Mouse (Mus musculus): ENCODE data around the gene Fgfr2. TPM values are rescaled to one million over a fixed set of nuclear protein-coding genes. Genes with fewer than 3 reads are reported as not detected.
A peak's percentile ranks its signal among the peaks of the same experiment; 100 is the strongest.

The Fgfr2 gene
- polyA plus RNA-seq, 1 experiment from 2014 or later = 17.2 TPM

GRCm38 (mm10) chr7:132249563-132250119, 873.5 kb downstream of the Fgfr2 start:
- 58% methylated on average over 10 of the region's 10 CpGs for WGBS
- H3K4me3 ChIP-seq = no peak overlapping the region
- no peaks in the 10 kb centered on the region for H3K4me1 ChIP-seq (replicated peaks)
- H3K36me3 ChIP-seq = no peaks in the 10 kb centered on the region
- H3K27ac ChIP-seq = no peak overlapping the region
- no peaks in the 10 kb centered on the region for H3K27me3 ChIP-seq
- no peaks in the 10 kb centered on the region for H3K9me3 ChIP-seq (replicated peaks)
- no peak overlapping the region for H3K9ac ChIP-seq
- no peak for ATAC-seq (replicated peaks; ENCODE audit: insufficient number of reproducible peaks, insufficient read depth, low FRiP score, low read depth)
- no peak overlapping the region for H3K4me2 ChIP-seq

GRCm38 (mm10) chr7:132247567-132247966, 875.6 kb downstream of the Fgfr2 start:
- Histone ChIP-seq H3K9me3 (replicated peaks) (no peaks in the 10 kb centered on the region), H3K36me3 (no peaks in the 10 kb centered on the region), H3K27ac (no peak overlapping the region), H3K4me3 (no peak overlapping the region), H3K9ac (no peak overlapping the region), H3K27me3 (no peaks in the 10 kb centered on the region), H3K4me2 (no peak overlapping the region), H3K4me1 (replicated peaks) (no peaks in the 10 kb centered on the region)
- no peak for ATAC-seq (replicated peaks; ENCODE audit: insufficient number of reproducible peaks, insufficient read depth, low FRiP score, low read depth)
- WGBS = 38% methylated on average over 11 of the region's 11 CpGs

DNA sequence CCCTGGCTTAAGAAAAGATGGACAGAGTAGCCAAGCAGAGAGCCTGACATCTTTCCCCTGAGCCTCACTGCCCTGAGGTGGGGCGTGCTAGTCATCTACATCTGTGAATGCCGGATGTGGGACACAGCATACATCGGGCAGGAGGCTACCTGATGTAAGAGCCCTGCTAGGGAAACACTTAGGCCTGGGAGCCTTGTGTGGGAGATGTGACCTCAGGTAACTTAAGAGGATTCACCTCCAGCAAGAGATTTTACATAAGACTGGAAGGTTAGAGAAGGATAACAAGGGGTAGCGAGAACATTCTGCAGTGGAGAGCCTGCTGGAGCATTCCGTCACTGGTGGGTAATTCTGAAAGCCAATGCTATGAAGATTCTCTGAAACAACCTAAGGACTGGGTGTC, 876.1 kb downstream of the Fgfr2 start:
- Histone ChIP-seq H3K4me1 (replicated peaks) (no peaks in the 10 kb centered on the region), H3K36me3 (no peaks in the 10 kb centered on the region), H3K4me2 (no peak overlapping the region), H3K4me3 (no peak overlapping the region), H3K9ac (no peak overlapping the region), H3K27ac (no peak overlapping the region), H3K9me3 (replicated peaks) (no peaks in the 10 kb centered on the region), H3K27me3 (no peaks in the 10 kb centered on the region)
- WGBS = 86% methylated on average over 5 of the region's 5 CpGs
- ATAC-seq (replicated peaks; ENCODE audit: insufficient number of reproducible peaks, insufficient read depth, low FRiP score, low read depth) = no peak

GRCm38 (mm10) chr7:132245730-132246129, 877.4 kb downstream of the Fgfr2 start:
- H3K27ac ChIP-seq = no peak overlapping the region
- WGBS = 76% methylated on average over 6 of the region's 6 CpGs

GRCm38 (mm10) chr7:132244637-132245036, 878.5 kb downstream of the Fgfr2 start:
- H3K9ac ChIP-seq = no peak overlapping the region
- ATAC-seq (replicated peaks; ENCODE audit: insufficient number of reproducible peaks, insufficient read depth, low FRiP score, low read depth) = no peak
- no peak overlapping the region for H3K27ac ChIP-seq
- H3K4me3 ChIP-seq = no peak overlapping the region
- no peaks in the 10 kb centered on the region for H3K27me3 ChIP-seq
- H3K4me1 ChIP-seq (replicated peaks) = no peaks in the 10 kb centered on the region
- no peak overlapping the region for H3K4me2 ChIP-seq
- WGBS = 82% methylated on average over 14 of the region's 14 CpGs
- no peaks in the 10 kb centered on the region for H3K36me3 ChIP-seq
- H3K9me3 ChIP-seq (replicated peaks) = no peaks in the 10 kb centered on the region

More at GRCm38 (mm10) chr7:132245730-132246129, 877.4 kb downstream of the Fgfr2 start:
- Histone ChIP-seq H3K4me3 (no peak overlapping the region), H3K4me1 (replicated peaks) (no peaks in the 10 kb centered on the region), H3K36me3 (no peaks in the 10 kb centered on the region), H3K9me3 (replicated peaks) (no peaks in the 10 kb centered on the region), H3K9ac (no peak overlapping the region), H3K4me2 (no peak overlapping the region), H3K27me3 (no peaks in the 10 kb centered on the region)
- no peak for ATAC-seq (replicated peaks; ENCODE audit: insufficient number of reproducible peaks, insufficient read depth, low FRiP score, low read depth)

GRCm38 (mm10) chr7:132243225-132243624, 879.9 kb downstream of the Fgfr2 start:
- no peaks in the 10 kb centered on the region for H3K9me3 ChIP-seq (replicated peaks)
- no peaks in the 10 kb centered on the region for H3K27me3 ChIP-seq
- H3K36me3 ChIP-seq = no peaks in the 10 kb centered on the region
- H3K9ac ChIP-seq = no peak overlapping the region
- no peak overlapping the region for H3K27ac ChIP-seq
- H3K4me3 ChIP-seq = no peak overlapping the region
- 0 out of 2 replicates have a peak, but pooled peaks cover 2% of the 10 kb centered on the region for H3K4me1 ChIP-seq (replicated peaks)
- H3K4me2 ChIP-seq = no peak overlapping the region
- WGBS = 67% methylated on average over 5 of the region's 5 CpGs
- ATAC-seq (replicated peaks; ENCODE audit: insufficient number of reproducible peaks, insufficient read depth, low FRiP score, low read depth) = no peak

- H3K4me3 ChIP-seq = no peak overlapping the region
- H3K4me2 ChIP-seq = no peak overlapping the region
- no peaks in the 10 kb centered on the region for H3K27me3 ChIP-seq
- H3K4me1 ChIP-seq (replicated peaks) = 0 out of 2 replicates have a peak, but pooled peaks cover 2% of the 10 kb centered on the region
- peak; percentile 32; the same call in 1 of the 2 replicates for ATAC-seq (replicated peaks; ENCODE audit: insufficient number of reproducible peaks, insufficient read depth, low FRiP score, low read depth)
- 41% methylated on average over 4 of the region's 4 CpGs for WGBS
- H3K9ac ChIP-seq = no peak overlapping the region
- H3K27ac ChIP-seq = no peak overlapping the region
- no peaks in the 10 kb centered on the region for H3K36me3 ChIP-seq
- H3K9me3 ChIP-seq (replicated peaks) = no peaks in the 10 kb centered on the region
Observed at GRCm38 (mm10) chr7:132242617-132243141, 880.5 kb downstream of the Fgfr2 start.

- H3K9ac ChIP-seq = no peak overlapping the region
- no peaks in the 10 kb centered on the region for H3K9me3 ChIP-seq (replicated peaks)
- no peak overlapping the region for H3K4me2 ChIP-seq
- no peak for ATAC-seq (replicated peaks; ENCODE audit: insufficient number of reproducible peaks, insufficient read depth, low FRiP score, low read depth)
- no peak overlapping the region for H3K4me3 ChIP-seq
- no peaks in the 10 kb centered on the region for H3K36me3 ChIP-seq
- no peak overlapping the region for H3K27ac ChIP-seq
- 66% methylated on average over 3 of the region's 3 CpGs for WGBS
- no peaks in the 10 kb centered on the region for H3K27me3 ChIP-seq
- H3K4me1 ChIP-seq (replicated peaks) = 0 out of 2 replicates have a peak, but pooled peaks cover 2% of the 10 kb centered on the region
Observed at GRCm38 (mm10) chr7:132238921-132239320, 884.2 kb downstream of the Fgfr2 start.

DNA sequence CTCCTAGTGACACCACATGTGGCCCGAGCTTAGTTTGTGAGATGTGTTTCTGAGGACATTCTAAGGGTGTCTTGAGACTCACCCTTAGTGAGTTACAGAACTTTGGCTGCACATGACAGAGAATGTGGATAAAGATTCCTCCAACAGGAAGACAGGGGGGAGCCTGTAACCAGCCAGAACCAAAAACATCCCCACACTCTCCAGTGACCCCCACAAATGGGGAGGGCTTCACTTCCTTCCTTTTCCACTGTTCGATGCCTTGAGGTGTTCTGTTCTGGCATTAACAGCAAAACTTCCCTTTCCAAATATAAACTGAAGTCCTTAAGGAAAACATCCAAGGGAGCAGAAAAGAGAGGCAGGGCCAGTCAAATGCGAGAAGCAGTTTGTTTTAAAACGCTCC, 886.0 kb downstream of the Fgfr2 start:
- 0 out of 2 replicates have a peak, but pooled peaks cover 2% of the 10 kb centered on the region for H3K4me1 ChIP-seq (replicated peaks)
- no peaks in the 10 kb centered on the region for H3K36me3 ChIP-seq
- no peaks in the 10 kb centered on the region for H3K27me3 ChIP-seq
- H3K27ac ChIP-seq = no peak overlapping the region
- no peak overlapping the region for H3K4me3 ChIP-seq
- no peak for ATAC-seq (replicated peaks; ENCODE audit: insufficient number of reproducible peaks, insufficient read depth, low FRiP score, low read depth)
- WGBS = 57% methylated on average over 4 of the region's 4 CpGs
- no peaks in the 10 kb centered on the region for H3K9me3 ChIP-seq (replicated peaks)
- H3K4me2 ChIP-seq = no peak overlapping the region
- no peak overlapping the region for H3K9ac ChIP-seq

GRCm38 (mm10) chr7:132236789-132237188, 886.4 kb downstream of the Fgfr2 start:
- 67% methylated on average over 8 of the region's 8 CpGs for WGBS
- no peak for ATAC-seq (replicated peaks; ENCODE audit: insufficient number of reproducible peaks, insufficient read depth, low FRiP score, low read depth)
- H3K9me3 ChIP-seq (replicated peaks) = no peaks in the 10 kb centered on the region

GRCm38 (mm10) chr7:132234250-132234649, 888.9 kb downstream of the Fgfr2 start:
- 56% methylated on average over 3 of the region's 3 CpGs for WGBS
- Histone ChIP-seq H3K36me3 (no peaks in the 10 kb centered on the region), H3K9ac (no peak overlapping the region), H3K27me3 (no peaks in the 10 kb centered on the region), H3K4me1 (replicated peaks) (0 out of 2 replicates have a peak, but pooled peaks cover 2% of the 10 kb centered on the region), H3K4me3 (no peak overlapping the region), H3K27ac (no peak overlapping the region), H3K9me3 (replicated peaks) (no peaks in the 10 kb centered on the region), H3K4me2 (no peak overlapping the region)
- no peak for ATAC-seq (replicated peaks; ENCODE audit: insufficient number of reproducible peaks, insufficient read depth, low FRiP score, low read depth)

More at GRCm38 (mm10) chr7:132236789-132237188, 886.4 kb downstream of the Fgfr2 start:
- H3K4me3 ChIP-seq = no peak overlapping the region
- H3K27ac ChIP-seq = no peak overlapping the region
- 0 out of 2 replicates have a peak, but pooled peaks cover 2% of the 10 kb centered on the region for H3K4me1 ChIP-seq (replicated peaks)
- H3K36me3 ChIP-seq = no peaks in the 10 kb centered on the region
- no peaks in the 10 kb centered on the region for H3K27me3 ChIP-seq
- no peak overlapping the region for H3K9ac ChIP-seq
- no peak overlapping the region for H3K4me2 ChIP-seq

- no peak for ATAC-seq (replicated peaks; ENCODE audit: insufficient number of reproducible peaks, insufficient read depth, low FRiP score, low read depth)
Observed at GRCm38 (mm10) chr7:132233732-132234131, 889.4 kb downstream of the Fgfr2 start.

More at GRCm38 (mm10) chr7:132233732-132234131, 889.4 kb downstream of the Fgfr2 start:
- Histone ChIP-seq H3K36me3 (no peaks in the 10 kb centered on the region), H3K9me3 (replicated peaks) (no peaks in the 10 kb centered on the region), H3K4me2 (no peak overlapping the region), H3K4me1 (replicated peaks) (no peaks in the 10 kb centered on the region), H3K4me3 (no peak overlapping the region), H3K27ac (no peak overlapping the region), H3K9ac (no peak overlapping the region), H3K27me3 (no peaks in the 10 kb centered on the region)
- 62% methylated on average over 4 of the region's 4 CpGs for WGBS
